Mouse (Mus musculus) thymus, postnatal 10 days (tissue): ENCODE measurements around the gene Hnrnpr.

ENCODE experiments used
- DNase-seq, 2 experiments: peaks; one replicate each; pipeline ENCODE4 v3.0.0; 2021; ENCODE audit warnings: low spot score in 2 of 2

Gene Hnrnpr

DNA sequence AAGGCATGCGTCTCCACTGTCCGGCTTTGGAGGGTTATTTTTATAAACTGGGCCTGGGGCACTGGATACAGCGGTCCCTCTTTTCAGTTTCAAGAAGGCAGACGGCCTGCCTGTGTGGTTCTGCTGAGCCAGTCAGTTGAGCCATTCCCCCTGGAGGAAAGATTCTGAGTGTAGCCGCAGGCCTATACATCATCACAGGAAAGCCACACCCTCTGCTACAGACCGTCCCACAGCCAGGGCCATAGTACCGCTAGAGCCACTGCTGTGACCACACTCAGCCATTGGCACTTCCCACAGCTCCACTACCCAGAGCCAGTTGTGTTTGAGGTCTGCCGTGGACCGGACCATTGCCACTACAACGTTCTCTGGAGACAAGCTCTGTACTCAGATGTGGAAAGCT lies 91.1 kb downstream of the Hnrnpr start:
- no peak for DNase-seq

DNA sequence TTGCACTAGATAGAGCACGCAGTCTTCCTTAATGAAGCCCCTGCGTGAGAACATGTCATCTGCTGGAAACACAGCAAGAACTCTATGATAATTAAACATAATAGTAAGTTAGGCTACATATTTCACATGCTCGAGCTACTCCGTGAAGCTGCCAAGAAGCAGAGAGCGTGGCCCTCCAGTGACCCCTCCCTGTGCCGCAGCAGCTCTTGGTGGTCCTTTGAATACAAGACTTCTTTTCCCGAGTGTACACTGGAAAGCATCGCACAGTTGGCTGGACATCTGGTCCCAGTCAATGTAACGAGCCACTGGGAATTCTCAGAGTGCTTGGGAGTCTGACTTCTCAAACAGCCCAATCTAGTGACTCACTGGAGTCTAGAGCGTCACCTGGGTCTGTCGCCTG lies 97.1 kb downstream of the Hnrnpr start:
- DNase-seq: no peak
